Comparison of ENCODE assay signal across 10 mouse cellular contexts in the genomic region with DNA sequence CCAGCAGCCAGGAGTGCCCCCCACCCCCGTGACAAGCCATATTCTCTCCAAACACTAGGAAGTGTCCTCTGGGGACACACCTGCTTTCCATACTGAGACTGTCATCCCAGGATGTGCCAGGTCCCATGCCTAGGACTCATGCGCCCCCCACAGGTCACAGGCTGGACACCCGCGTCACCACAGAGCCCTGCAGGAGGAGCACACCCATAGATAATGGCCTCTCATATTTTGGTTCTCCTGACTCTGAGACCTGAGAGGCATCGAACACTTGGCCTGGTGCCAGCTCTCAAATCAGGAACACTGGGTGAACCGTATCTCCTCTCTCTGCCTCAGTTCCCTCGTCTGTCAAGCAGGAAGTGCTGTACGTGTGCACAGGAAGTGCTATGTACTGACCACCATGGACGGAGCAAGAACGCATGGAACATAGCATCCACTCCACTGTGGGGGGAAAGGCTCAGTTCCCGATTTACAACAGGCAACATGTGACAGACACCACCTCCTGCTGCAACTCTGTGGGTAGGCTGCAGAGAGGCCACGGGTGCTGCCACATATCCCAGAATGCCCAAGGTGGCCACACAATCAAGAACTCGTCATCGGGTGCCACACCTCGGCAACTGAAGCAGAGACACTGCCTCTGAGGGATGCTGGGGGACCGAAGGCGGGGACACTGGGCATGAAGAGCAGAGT. TPM values are rescaled to one million over a fixed set of nuclear protein-coding genes. Genes with fewer than 3 reads are reported as not detected.
A peak's percentile ranks its signal among the peaks of the same experiment; 100 is the strongest.
DNase-seq lines count a peak whose midpoint lies in the region; ATAC-seq lines count a peak whose summit lies in the region.
"Had no signal": no experiment of that assay in that cellular context is flagged by ENCODE, and none has a peak within 500 bp of the region (broad histone marks: within the 10 kb centered on the region; RNA-seq: fewer than 3 reads in every experiment).

No protein-coding gene starts in this region.

- 70% methylated on average over 17 of the region's 17 CpGs for WGBS in neural tube, embryonic 15.5 days

- H3K9me3 ChIP-seq in neural tube, embryonic 15.5 days (replicated peaks): no peaks in the 10 kb centered on the region

- no peak overlapping the region for H3K9ac ChIP-seq in neural tube, embryonic 15.5 days (replicated peaks)

- H3K27ac ChIP-seq in neural tube, embryonic 15.5 days (replicated peaks): no peak overlapping the region

- H3K4me1 ChIP-seq in neural tube, embryonic 15.5 days: peaks cover 6% of the 10 kb centered on the region; the same call in 1 of the 2 replicates

- 0 out of 2 replicates have a peak, but pooled peaks have one; percentile 4 for ATAC-seq in frontal cortex, adult (ENCODE audit: low TSS enrichment)
- ATAC-seq in granulocyte monocyte progenitor cell, adult 5-6 weeks (replicated peaks; ENCODE audit: poor library complexity, severe bottlenecking): peak; percentile 88
- ATAC-seq in neural tube, embryonic 15.5 days (ENCODE audit: low FRiP score): no peak
- ATAC-seq: inflammation-experienced regulatory T-cells, adult 6 months had no signal

- no peak for DNase-seq in frontal cortex, adult 2 months (ENCODE audit: extremely low spot score in 1 of 2, low spot score in 1 of 2)
- peak; percentile 30 to 36 for DNase-seq in layer of hippocampus, postnatal 10 days (ENCODE audit: low spot score in 2 of 2)
- no peak for DNase-seq in layer of hippocampus, postnatal 14 days (ENCODE audit: low spot score in 2 of 2)
- DNase-seq in A20 (ENCODE audit: low read depth, low spot score): peak; percentile 5
- no peak for DNase-seq in thymus, postnatal 25 days
- DNase-seq: thymus, adult 2 months had no signal

- H3K4me3 ChIP-seq in neural tube, embryonic 15.5 days (replicated peaks): no peak overlapping the region

- peaks cover 45% of the 10 kb centered on the region for H3K36me3 ChIP-seq in neural tube, embryonic 15.5 days

- H3K4me2 ChIP-seq in neural tube, embryonic 15.5 days: no peak overlapping the region

- no peaks in the 10 kb centered on the region for H3K27me3 ChIP-seq in neural tube, embryonic 15.5 days (replicated peaks)

RNA-seq across cellular contexts. Expression of a gene that starts 53.7 kb away (rescaled TPM):
- 7.6 and 8.5 TPM in 2 replicates for polyA plus RNA-seq in frontal cortex, adult 2 months (2012; rRNA removed)
- total RNA-seq in layer of hippocampus, postnatal 10 days (2021): 10 to 100 TPM; 18.6 to 20.5 TPM
- total RNA-seq in layer of hippocampus, postnatal 14 days (2021): 10 to 100 TPM; 20.0 to 21.8 TPM
- total RNA-seq in granulocyte monocyte progenitor cell, adult 5-6 weeks (2014; fragmentation: Nextera tagmentation): 1.7 and 2.2 TPM in 2 replicates
- 0.17 and 0.46 TPM in 2 replicates for total RNA-seq in granulocyte monocyte progenitor cell, adult 5-6 weeks (2017)
- polyA plus RNA-seq in neural tube, embryonic 15.5 days (2015; fragmentation: Nextera tagmentation; extraction: Ambion mirVana): 4.8 and 5.6 TPM in 2 replicates

Comparison
In these comparisons a context has a peak if more than half of its experiments do, and no peak if none do; other contexts are left out.
1. DNase-seq: peak in layer of hippocampus, postnatal 10 days (2 of 2) and A20 (single experiment); none in frontal cortex, adult 2 months (0 of 2), layer of hippocampus, postnatal 14 days (0 of 2) and thymus, postnatal 25 days (single experiment).
2. RNA of a gene that starts 53.7 kb away (total RNA-seq): 20.0 to 21.8 TPM in layer of hippocampus, postnatal 14 days and 18.6 to 20.5 TPM in layer of hippocampus, postnatal 10 days; 0.17 to 2.2 TPM in granulocyte monocyte progenitor cell, adult 5-6 weeks; every median in the first group is over 4 times any median in the second.